Mouse (Mus musculus): ENCODE results near the gene Magel2. TPM values are rescaled to one million over a fixed set of nuclear protein-coding genes. Genes with fewer than 3 reads are reported as not detected.

Gene Magel2
- polyA plus RNA-seq (2016; fragmentation: Nextera tagmentation; extraction: Ambion mirVana) = 3.6 and 4.2 TPM in 2 replicates

- ATAC-seq (ENCODE audit: insufficient number of reproducible peaks, insufficient read depth, low FRiP score, low TSS enrichment, low read depth) = peak; percentile 91
- H3K36me3 ChIP-seq = no peaks in the 10 kb centered on the region
- H3K4me1 ChIP-seq (replicated peaks) = peaks cover 7% of the 10 kb centered on the region; the same call in 1 of the 2 replicates
- H3K9ac ChIP-seq (replicated peaks) = peak within 1 kb of the TSS; percentile 63
- H3K4me3 ChIP-seq (replicated peaks) = peak within 1 kb of the TSS; percentile 53
- WGBS = 22% methylated on average over 31 of the region's 31 CpGs
- H3K9me3 ChIP-seq = peaks cover 34% of the 10 kb centered on the region; the same call in 1 of the 2 replicates
- H3K27me3 ChIP-seq = no peaks in the 10 kb centered on the region
- peak within 1 kb of the TSS; percentile 66; the same call in 1 of the 2 replicates for H3K27ac ChIP-seq
- H3K4me2 ChIP-seq = peak within 1 kb of the TSS; percentile 60
These were observed at the start of gene Magel2 for GRCm38 (mm10) chr7:62376510-62377304. TSS of gene Magel2 (plus strand) at chr7:62377010.

DNA sequence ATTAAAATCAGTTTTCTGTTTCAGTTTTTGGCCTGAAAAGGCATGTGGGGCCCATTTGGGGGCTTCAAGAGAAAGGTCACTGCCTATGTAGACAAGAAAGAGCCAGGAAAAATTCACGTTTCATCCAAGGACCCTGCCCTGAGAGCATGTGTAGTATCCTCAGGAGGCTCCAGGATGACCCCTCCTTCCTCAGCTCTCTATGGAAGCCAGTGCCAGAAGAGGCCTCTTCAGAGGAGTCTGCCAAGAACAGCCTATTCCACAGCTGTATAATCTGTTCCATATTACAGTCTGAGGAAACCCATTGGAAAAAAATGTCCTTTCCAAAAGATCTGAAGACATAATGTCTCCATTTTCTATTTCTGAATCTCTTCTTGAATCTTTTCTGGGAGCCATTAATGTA, 31.4 kb upstream of the Magel2 start:
- no peak overlapping the region for H3K9ac ChIP-seq (replicated peaks)
- H3K36me3 ChIP-seq = no peaks in the 10 kb centered on the region
- no peak for ATAC-seq (ENCODE audit: insufficient number of reproducible peaks, insufficient read depth, low FRiP score, low TSS enrichment, low read depth)
- H3K4me3 ChIP-seq (replicated peaks) = no peak overlapping the region
- H3K4me1 ChIP-seq (replicated peaks) = 0 out of 2 replicates have a peak, but pooled peaks cover 4% of the 10 kb centered on the region
- no peak overlapping the region for H3K27ac ChIP-seq
- WGBS = 28% methylated on average over 1 of the region's 1 CpGs
- H3K27me3 ChIP-seq = no peaks in the 10 kb centered on the region
- H3K9me3 ChIP-seq = peaks cover 11% of the 10 kb centered on the region; the same call in 1 of the 2 replicates
- no peak overlapping the region for H3K4me2 ChIP-seq

DNA sequence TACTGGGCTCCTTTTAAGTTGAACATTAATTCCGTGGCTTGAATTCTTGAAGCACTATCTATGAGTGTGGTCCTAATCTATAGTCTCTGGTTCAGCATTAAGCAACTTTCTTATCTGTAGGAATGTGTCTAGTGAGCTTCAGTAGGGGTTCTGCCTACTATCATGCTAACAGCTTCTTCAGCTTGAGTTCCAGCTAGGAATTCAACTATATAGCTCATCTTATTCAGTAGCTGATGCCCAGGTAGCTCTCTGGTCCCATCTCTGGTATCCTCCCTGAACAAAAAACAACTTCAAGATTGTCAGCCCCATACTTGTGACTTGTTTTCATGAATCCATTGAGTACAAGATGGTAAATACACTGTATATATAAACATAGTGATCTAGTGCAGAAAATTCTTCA, 30.5 kb upstream of the Magel2 start, which contains the start of gene Ndn:
Gene Ndn, plus strand, starts transcription at position 301 of the 400 bp plus-strand sequence.
- Histone ChIP-seq H3K4me3 (replicated peaks) (no peak within 1 kb of the TSS), H3K27ac (no peak within 1 kb of the TSS), H3K9ac (replicated peaks) (no peak within 1 kb of the TSS), H3K27me3 (no peaks in the 10 kb centered on the region), H3K4me1 (replicated peaks) (0 out of 2 replicates have a peak, but pooled peaks cover 4% of the 10 kb centered on the region), H3K4me2 (no peak within 1 kb of the TSS), H3K9me3 (peaks cover 11% of the 10 kb centered on the region; the same call in 1 of the 2 replicates), H3K36me3 (no peaks in the 10 kb centered on the region)
- WGBS = 64% methylated on average over 1 of the region's 1 CpGs
- ATAC-seq (ENCODE audit: insufficient number of reproducible peaks, insufficient read depth, low FRiP score, low TSS enrichment, low read depth) = no peak

- WGBS = 14% methylated on average over 42 of the region's 42 CpGs
- Histone ChIP-seq H3K9me3 (peaks cover 11% of the 10 kb centered on the region; the same call in 1 of the 2 replicates), H3K4me2 (peak overlapping the region; percentile 69), H3K27me3 (no peaks in the 10 kb centered on the region), H3K27ac (0 out of 2 replicates have a peak overlapping the region, but pooled peaks have one; percentile 17), H3K9ac (replicated peaks) (peak overlapping the region; percentile 68), H3K4me3 (replicated peaks) (peak overlapping the region; percentile 53), H3K36me3 (no peaks in the 10 kb centered on the region), H3K4me1 (replicated peaks) (0 out of 2 replicates have a peak, but pooled peaks cover 4% of the 10 kb centered on the region)
- peak; percentile 91 for ATAC-seq (ENCODE audit: insufficient number of reproducible peaks, insufficient read depth, low FRiP score, low TSS enrichment, low read depth)
These were observed 28.6 kb upstream of the Magel2 start for GRCm38 (mm10) chr7:62348106-62348803.

- H3K27ac ChIP-seq = 0 out of 2 replicates have a peak overlapping the region, but pooled peaks have one; percentile 17
These were observed 28.0 kb upstream of the Magel2 start for GRCm38 (mm10) chr7:62348804-62349190.

GRCm38 (mm10) chr7:62351266-62351665, 25.5 kb upstream of the Magel2 start:
- 58% methylated on average over 8 of the region's 8 CpGs for WGBS
- Histone ChIP-seq H3K36me3 (no peaks in the 10 kb centered on the region), H3K27ac (no peak overlapping the region), H3K4me1 (replicated peaks) (0 out of 2 replicates have a peak, but pooled peaks cover 4% of the 10 kb centered on the region), H3K9me3 (peaks cover 11% of the 10 kb centered on the region; the same call in 1 of the 2 replicates), H3K4me2 (no peak overlapping the region), H3K9ac (replicated peaks) (no peak overlapping the region), H3K4me3 (replicated peaks) (no peak overlapping the region), H3K27me3 (no peaks in the 10 kb centered on the region)
- ATAC-seq (ENCODE audit: insufficient number of reproducible peaks, insufficient read depth, low FRiP score, low TSS enrichment, low read depth) = no peak

More at GRCm38 (mm10) chr7:62348804-62349190, 28.0 kb upstream of the Magel2 start:
- H3K4me1 ChIP-seq (replicated peaks) = 0 out of 2 replicates have a peak, but pooled peaks cover 4% of the 10 kb centered on the region
- peak; percentile 48; the same call in 1 of the 2 replicates for ATAC-seq (ENCODE audit: insufficient number of reproducible peaks, insufficient read depth, low FRiP score, low TSS enrichment, low read depth)
- H3K36me3 ChIP-seq = no peaks in the 10 kb centered on the region
- peaks cover 11% of the 10 kb centered on the region; the same call in 1 of the 2 replicates for H3K9me3 ChIP-seq
- no peaks in the 10 kb centered on the region for H3K27me3 ChIP-seq
- WGBS = 33% methylated on average over 17 of the region's 17 CpGs
- peak overlapping the region; percentile 69 for H3K4me2 ChIP-seq
- peak overlapping the region; percentile 53 for H3K4me3 ChIP-seq (replicated peaks)
- H3K9ac ChIP-seq (replicated peaks) = peak overlapping the region; percentile 68

DNA sequence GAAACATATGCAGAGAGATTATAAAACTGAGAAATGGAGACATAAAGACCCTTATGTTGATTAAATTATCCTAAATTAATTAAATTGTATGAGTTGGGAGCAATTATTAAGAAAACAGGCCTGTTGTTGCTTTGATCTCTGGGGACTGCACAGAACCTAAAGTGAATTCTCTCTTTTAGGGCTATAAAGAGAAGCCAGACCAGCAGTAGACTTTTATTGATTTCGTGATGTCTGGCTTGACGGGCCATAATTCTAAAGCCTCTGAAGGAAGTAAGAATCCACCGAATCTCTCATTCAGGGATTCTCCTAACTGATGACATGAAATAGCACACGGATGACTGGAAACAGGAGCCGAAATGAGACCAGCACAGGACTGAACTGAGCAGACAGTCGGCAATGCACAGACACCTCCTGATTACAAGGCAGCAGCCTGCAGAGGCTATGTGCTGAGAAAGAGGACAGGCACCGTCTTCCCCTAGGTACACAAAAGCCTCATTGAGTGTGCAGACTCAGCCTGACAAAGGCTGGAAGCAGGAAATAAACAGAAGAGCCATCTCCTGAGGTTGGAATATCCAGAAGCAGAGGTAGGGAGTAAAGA, 11.7 kb upstream of the Magel2 start:
- ATAC-seq (ENCODE audit: insufficient number of reproducible peaks, insufficient read depth, low FRiP score, low TSS enrichment, low read depth) = no peak
- no peak overlapping the region for H3K9ac ChIP-seq (replicated peaks)
- no peak overlapping the region for H3K4me2 ChIP-seq
- WGBS = 48% methylated on average over 7 of the region's 7 CpGs
- no peak overlapping the region for H3K4me3 ChIP-seq (replicated peaks)
- no peaks in the 10 kb centered on the region for H3K9me3 ChIP-seq
- H3K36me3 ChIP-seq = no peaks in the 10 kb centered on the region
- H3K4me1 ChIP-seq (replicated peaks) = no peaks in the 10 kb centered on the region
- H3K27ac ChIP-seq = no peak overlapping the region
- no peaks in the 10 kb centered on the region for H3K27me3 ChIP-seq

DNA sequence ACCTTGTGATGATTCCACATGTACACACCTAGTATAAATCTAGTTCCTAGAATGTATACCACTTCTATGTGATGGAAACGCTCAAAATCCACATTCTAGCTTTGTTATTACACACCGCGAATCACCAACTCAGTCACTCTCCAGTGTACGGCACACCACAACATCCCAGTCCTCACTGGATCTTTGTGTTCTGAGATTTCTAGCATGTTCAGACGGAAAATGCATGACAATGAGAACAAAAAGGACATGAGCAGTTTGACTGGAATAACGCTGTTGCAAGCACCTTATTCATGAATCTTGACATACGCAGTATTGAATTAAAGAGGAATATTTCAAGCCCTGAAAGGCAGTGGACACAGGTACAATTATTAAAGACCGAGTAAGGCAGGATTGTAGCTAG, 10.1 kb upstream of the Magel2 start:
- H3K4me1 ChIP-seq (replicated peaks) = no peaks in the 10 kb centered on the region
- no peaks in the 10 kb centered on the region for H3K36me3 ChIP-seq
- no peak overlapping the region for H3K4me2 ChIP-seq
- WGBS = 84% methylated on average over 8 of the region's 8 CpGs
- no peak overlapping the region for H3K4me3 ChIP-seq (replicated peaks)
- H3K27ac ChIP-seq = no peak overlapping the region
- H3K9me3 ChIP-seq = no peaks in the 10 kb centered on the region
- no peak overlapping the region for H3K9ac ChIP-seq (replicated peaks)
- ATAC-seq (ENCODE audit: insufficient number of reproducible peaks, insufficient read depth, low FRiP score, low TSS enrichment, low read depth) = no peak
- no peaks in the 10 kb centered on the region for H3K27me3 ChIP-seq

GRCm38 (mm10) chr7:62375658-62376057, 1.2 kb upstream of the Magel2 start:
- peaks cover 7% of the 10 kb centered on the region; the same call in 1 of the 2 replicates for H3K4me1 ChIP-seq (replicated peaks)
- 31% methylated on average over 4 of the region's 4 CpGs for WGBS
- no peaks in the 10 kb centered on the region for H3K36me3 ChIP-seq
- H3K9me3 ChIP-seq = peaks cover 34% of the 10 kb centered on the region; the same call in 1 of the 2 replicates
- H3K4me3 ChIP-seq (replicated peaks) = no peak overlapping the region
- no peaks in the 10 kb centered on the region for H3K27me3 ChIP-seq
- ATAC-seq (ENCODE audit: insufficient number of reproducible peaks, insufficient read depth, low FRiP score, low TSS enrichment, low read depth) = no peak
- H3K4me2 ChIP-seq = peak overlapping the region; percentile 60; the same call in 1 of the 2 replicates
- no peak overlapping the region for H3K9ac ChIP-seq (replicated peaks)
- H3K27ac ChIP-seq = no peak overlapping the region

GRCm38 (mm10) chr7:62377313-62377712, 503 bp downstream of the Magel2 start:
- WGBS = 36% methylated on average over 14 of the region's 14 CpGs
- peak overlapping the region; percentile 53 for H3K4me3 ChIP-seq (replicated peaks)
- H3K4me2 ChIP-seq = peak overlapping the region; percentile 60
- H3K27ac ChIP-seq = peak overlapping the region; percentile 66; the same call in 1 of the 2 replicates
- H3K9me3 ChIP-seq = peaks cover 34% of the 10 kb centered on the region; the same call in 1 of the 2 replicates
- H3K36me3 ChIP-seq = no peaks in the 10 kb centered on the region
- 0 out of 2 replicates have a peak, but pooled peaks have one; percentile 17 for ATAC-seq (ENCODE audit: insufficient number of reproducible peaks, insufficient read depth, low FRiP score, low TSS enrichment, low read depth)
- H3K9ac ChIP-seq (replicated peaks) = peak overlapping the region; percentile 63
- peaks cover 7% of the 10 kb centered on the region; the same call in 1 of the 2 replicates for H3K4me1 ChIP-seq (replicated peaks)
- no peaks in the 10 kb centered on the region for H3K27me3 ChIP-seq

Data from limb, embryonic 12.5 days (tissue).